Mouse (Mus musculus): ENCODE measurements around the gene Rin3.

GRCm38 (mm10) chr12:102263249-102263648, 19.6 kb upstream of the Rin3 start:
- TF ChIP-seq CTCF (IDR thresholded peaks at IDR 0.05) (no peak), EP300 (IDR thresholded peaks at IDR 0.05) (no peak)

All from lung, postnatal 0 days (tissue).